Mouse (Mus musculus) neural tube, embryonic 12.5 days (tissue): ENCODE measurements around the gene Notch2. TPM values are rescaled to one million over a fixed set of nuclear protein-coding genes. Genes with fewer than 3 reads are reported as not detected.
"Not testable (repeated sequence)": the region's sequence is repeated elsewhere in the genome, so short reads cannot be mapped to it uniquely, and the experiment has no call there.

ENCODE experiments used
- ATAC-seq: fragments of 200-750 bp; cut with Nextera tagmentation; 2 replicates; pipeline ENCODE4 v1.8.0; 2017; ENCODE audit warnings: low read depth, mild to moderate bottlenecking, moderate TSS enrichment, moderate library complexity; ENCODE audit not compliant: low FRiP score
- H3K27ac ChIP-seq: fragments of 300-500 bp; sonication (generic); 2 replicates; pipeline ENCODE4 v1.5.1; 2016
- H3K27me3 ChIP-seq: fragments of 300-500 bp; sonication (generic); replicated peaks from 2 replicates; pipeline ENCODE4 v1.6.1; 2016; ENCODE audit warnings: mild to moderate bottlenecking
- H3K36me3 ChIP-seq: fragments of 300-500 bp; sonication (generic); 2 replicates; pipeline ENCODE4 v1.6.1; 2016; ENCODE audit warnings: mild to moderate bottlenecking
- H3K4me1 ChIP-seq: fragments of 300-500 bp; sonication (generic); 2 replicates; pipeline ENCODE4 v1.6.1; 2016
- H3K4me2 ChIP-seq: fragments of 300-500 bp; sonication (generic); replicated peaks from 2 replicates; pipeline ENCODE4 v1.6.1; 2016; ENCODE audit warnings: mild to moderate bottlenecking
- H3K4me3 ChIP-seq: fragments of 300-500 bp; sonication (generic); 2 replicates; pipeline ENCODE4 v1.5.1; 2016
- H3K9ac ChIP-seq: fragments of 300-500 bp; sonication (generic); 2 replicates; pipeline ENCODE4 v1.6.1; 2016; ENCODE audit warnings: mild to moderate bottlenecking
- H3K9me3 ChIP-seq: fragments of 300-500 bp; sonication (generic); 2 replicates; pipeline ENCODE4 v1.6.1; 2016; ENCODE audit warnings: mild to moderate bottlenecking
- WGBS: fragments of 180-500 bp; shearing (Covaris S2); methylation state at CpG from one replicate; pipeline ENCODE4 v1.1.7; 2016; 5-methylcytosine and 5-hydroxymethylcytosine counted together
- polyA plus RNA-seq: library from polyadenylated mRNA; unstranded; fragments of >200 nt; fragmentation: Nextera tagmentation; extraction: Ambion mirVana; gene quantifications from 2 replicates; pipeline ENCODE4 v1.2.1, GENCODE M21; 2016

The Notch2 gene
- polyA plus RNA-seq, 1 experiment from 2014 or later: 17.1 TPM

- no peak overlapping the region for H3K4me3 ChIP-seq
- H3K4me1 ChIP-seq: peaks cover 20% of the 10 kb centered on the region; the same call in 1 of the 2 replicates
- WGBS: 90% methylated on average over 1 of the region's 1 CpGs
- H3K36me3 ChIP-seq: no peaks in the 10 kb centered on the region
- H3K27ac ChIP-seq: no peak overlapping the region
- H3K27me3 ChIP-seq: no peaks in the 10 kb centered on the region
- H3K4me2 ChIP-seq: no peak overlapping the region
- H3K9ac ChIP-seq: no peak overlapping the region
- no peak for ATAC-seq
- no peaks in the 10 kb centered on the region for H3K9me3 ChIP-seq
Measured at GRCm38 (mm10) chr3:98049671-98050070, 36.3 kb downstream of the Notch2 start.

GRCm38 (mm10) chr3:98050086-98050485 is 36.8 kb downstream of the Notch2 start:
- not testable (repeated sequence) for H3K27ac ChIP-seq, H3K27me3 ChIP-seq, H3K9ac ChIP-seq, H3K9me3 ChIP-seq, H3K4me3 ChIP-seq, H3K36me3 ChIP-seq, ATAC-seq, H3K4me2 ChIP-seq
- WGBS: 90% methylated on average over 7 of the region's 7 CpGs
- H3K4me1 ChIP-seq: peaks cover 20% of the 10 kb centered on the region; the same call in 1 of the 2 replicates

- Histone ChIP-seq H3K4me3 (no peak overlapping the region), H3K9me3 (no peaks in the 10 kb centered on the region), H3K9ac (no peak overlapping the region), H3K4me1 (peaks cover 17% of the 10 kb centered on the region; the same call in 1 of the 2 replicates), H3K27ac (no peak overlapping the region), H3K36me3 (no peaks in the 10 kb centered on the region), H3K4me2 (no peak overlapping the region), H3K27me3 (no peaks in the 10 kb centered on the region)
- no peak for ATAC-seq
- WGBS: 81% methylated on average over 14 of the region's 14 CpGs
Measured at GRCm38 (mm10) chr3:98050492-98051406, 37.4 kb downstream of the Notch2 start.

- 0 out of 2 replicates have a peak, but pooled peaks have one; percentile 26 for ATAC-seq
- Histone ChIP-seq H3K36me3 (no peaks in the 10 kb centered on the region), H3K27me3 (no peaks in the 10 kb centered on the region), H3K4me3 (no peak overlapping the region), H3K4me1 (peaks cover 10% of the 10 kb centered on the region; the same call in 1 of the 2 replicates), H3K9ac (no peak overlapping the region), H3K9me3 (no peaks in the 10 kb centered on the region), H3K4me2 (no peak overlapping the region), H3K27ac (no peak overlapping the region)
- 56% methylated on average over 16 of the region's 16 CpGs for WGBS
Measured at GRCm38 (mm10) chr3:98051407-98051968, 38.2 kb downstream of the Notch2 start.

GRCm38 (mm10) chr3:98052507-98053430 is 39.4 kb downstream of the Notch2 start:
- H3K9me3 ChIP-seq: no peaks in the 10 kb centered on the region
- no peak for ATAC-seq
- H3K9ac ChIP-seq: no peak overlapping the region
- peaks cover 9% of the 10 kb centered on the region; the same call in 1 of the 2 replicates for H3K4me1 ChIP-seq
- no peak overlapping the region for H3K4me2 ChIP-seq
- H3K27me3 ChIP-seq: no peaks in the 10 kb centered on the region
- H3K4me3 ChIP-seq: no peak overlapping the region
- no peak overlapping the region for H3K27ac ChIP-seq
- no peaks in the 10 kb centered on the region for H3K36me3 ChIP-seq
- WGBS: 86% methylated on average over 16 of the region's 16 CpGs

GRCm38 (mm10) chr3:98053817-98054216 is 40.5 kb downstream of the Notch2 start:
- no peak overlapping the region for H3K4me2 ChIP-seq
- H3K9me3 ChIP-seq: no peaks in the 10 kb centered on the region
- no peaks in the 10 kb centered on the region for H3K36me3 ChIP-seq
- 88% methylated on average over 1 of the region's 1 CpGs for WGBS
- H3K27me3 ChIP-seq: no peaks in the 10 kb centered on the region
- no peak for ATAC-seq
- H3K4me3 ChIP-seq: no peak overlapping the region
- H3K27ac ChIP-seq: no peak overlapping the region
- H3K4me1 ChIP-seq: peaks cover 9% of the 10 kb centered on the region; the same call in 1 of the 2 replicates
- no peak overlapping the region for H3K9ac ChIP-seq

- no peak overlapping the region for H3K4me2 ChIP-seq
- no peak overlapping the region for H3K4me3 ChIP-seq
- no peak for ATAC-seq
- 92% methylated on average over 8 of the region's 8 CpGs for WGBS
- H3K27ac ChIP-seq: no peak overlapping the region
- H3K36me3 ChIP-seq: no peaks in the 10 kb centered on the region
- no peaks in the 10 kb centered on the region for H3K9me3 ChIP-seq
- H3K4me1 ChIP-seq: peaks cover 9% of the 10 kb centered on the region; the same call in 1 of the 2 replicates
- no peaks in the 10 kb centered on the region for H3K27me3 ChIP-seq
- H3K9ac ChIP-seq: no peak overlapping the region
Measured at GRCm38 (mm10) chr3:98054334-98055007, 41.1 kb downstream of the Notch2 start.

GRCm38 (mm10) chr3:98055008-98055345 is 41.6 kb downstream of the Notch2 start:
- H3K27ac ChIP-seq: no peak overlapping the region
- no peak overlapping the region for H3K4me3 ChIP-seq
- H3K36me3 ChIP-seq: no peaks in the 10 kb centered on the region
- ATAC-seq: no peak
- peaks cover 9% of the 10 kb centered on the region; the same call in 1 of the 2 replicates for H3K4me1 ChIP-seq
- 84% methylated on average over 6 of the region's 6 CpGs for WGBS
- no peaks in the 10 kb centered on the region for H3K27me3 ChIP-seq
- H3K9ac ChIP-seq: no peak overlapping the region
- no peaks in the 10 kb centered on the region for H3K9me3 ChIP-seq
- H3K4me2 ChIP-seq: no peak overlapping the region

- no peaks in the 10 kb centered on the region for H3K36me3 ChIP-seq
- no peak overlapping the region for H3K4me3 ChIP-seq
- no peak for ATAC-seq
- no peak overlapping the region for H3K9ac ChIP-seq
- H3K9me3 ChIP-seq: no peaks in the 10 kb centered on the region
- no peaks in the 10 kb centered on the region for H3K27me3 ChIP-seq
- 90% methylated on average over 20 of the region's 20 CpGs for WGBS
- H3K27ac ChIP-seq: no peak overlapping the region
- H3K4me2 ChIP-seq: no peak overlapping the region
- H3K4me1 ChIP-seq: peaks cover 15% of the 10 kb centered on the region
Measured at GRCm38 (mm10) chr3:98055808-98056728, 42.7 kb downstream of the Notch2 start.

- Histone ChIP-seq H3K36me3 (no peaks in the 10 kb centered on the region), H3K4me2 (no peak overlapping the region), H3K27me3 (no peaks in the 10 kb centered on the region), H3K4me1 (peaks cover 20% of the 10 kb centered on the region), H3K27ac (no peak overlapping the region), H3K9me3 (no peaks in the 10 kb centered on the region), H3K9ac (no peak overlapping the region), H3K4me3 (no peak overlapping the region)
- no peak for ATAC-seq
- 93% methylated on average over 6 of the region's 6 CpGs for WGBS
Measured at GRCm38 (mm10) chr3:98056956-98057365, 43.6 kb downstream of the Notch2 start.

- H3K27me3 ChIP-seq: no peaks in the 10 kb centered on the region
- H3K4me2 ChIP-seq: no peak overlapping the region
- no peaks in the 10 kb centered on the region for H3K36me3 ChIP-seq
- H3K4me3 ChIP-seq: no peak overlapping the region
- 93% methylated on average over 4 of the region's 4 CpGs for WGBS
- H3K27ac ChIP-seq: no peak overlapping the region
- peaks cover 38% of the 10 kb centered on the region for H3K4me1 ChIP-seq
- no peak overlapping the region for H3K9ac ChIP-seq
- no peaks in the 10 kb centered on the region for H3K9me3 ChIP-seq
- no peak for ATAC-seq
Measured at GRCm38 (mm10) chr3:98059076-98059475, 45.7 kb downstream of the Notch2 start.
